Mouse (Mus musculus) liver, embryonic 14.5 days (tissue): ENCODE measurements around the gene Pfkp.
A peak's percentile ranks its signal among the peaks of the same experiment; 100 is the strongest.

Experiments used
- CTCF ChIP-seq: IDR thresholded peaks from 2 replicates; pipeline ENCODE4 v1.5.1; 2016; ENCODE audit warnings: antibody characterized with exemption, low read depth, control low read depth
- EP300 ChIP-seq: IDR thresholded peaks from 2 replicates; pipeline ENCODE4 v1.6.1; 2016; ENCODE audit warnings: antibody characterized with exemption, low read depth

DNA sequence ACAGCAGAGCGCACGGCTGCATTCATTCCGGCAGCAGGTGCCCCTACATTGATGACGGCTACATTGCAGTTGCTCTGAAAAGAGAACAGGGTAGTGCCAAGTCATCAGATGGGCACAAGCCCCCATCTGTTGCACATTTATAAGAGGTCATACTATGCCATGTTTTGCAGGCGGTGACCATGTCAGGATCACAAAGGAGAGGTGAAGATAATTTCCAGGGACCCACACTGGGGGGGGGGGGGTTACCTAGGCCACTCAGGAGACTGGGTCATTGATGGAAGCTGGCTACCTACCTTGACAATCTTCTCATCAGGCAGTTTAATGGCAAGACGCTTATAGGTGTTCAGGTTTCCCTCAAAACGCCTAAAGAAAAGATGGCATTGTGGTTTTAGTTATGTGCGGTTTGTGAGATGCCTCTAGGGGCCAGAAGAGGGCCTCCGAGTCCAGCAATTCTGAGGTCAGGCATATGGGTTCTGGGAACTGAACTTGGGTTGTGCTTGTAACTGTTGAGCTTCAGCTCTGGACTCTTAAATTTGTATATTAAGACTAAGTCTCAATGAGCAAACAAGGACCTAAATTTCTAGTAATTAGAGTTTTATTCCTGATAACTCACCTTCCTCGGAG, 45.7 kb downstream of the Pfkp start:
- TF ChIP-seq CTCF = peak; percentile 20; the same call in 1 of the 2 replicates
- no peak for TF ChIP-seq EP300
